Mouse (Mus musculus) spleen, adult 10 weeks (tissue): ENCODE results near the gene Lrrc74b. TPM values are rescaled to one million over a fixed set of nuclear protein-coding genes. Genes with fewer than 3 reads are reported as not detected.

ENCODE experiments used
- polyA plus RNA-seq: library from polyadenylated mRNA; stranded (reverse); fragments of 350-450 nt; fragmentation: Illumina TruSeq; extraction: RNeasy Lipid Tissue Mini Kit (QIAGEN cat#74804); gene quantifications from one replicate; pipeline ENCODE4 v1.2.3, GENCODE M21; 2015; ENCODE audit warnings: low replicate concordance; ENCODE audit not compliant: insufficient read depth

Lrrc74b gene
- 0.15 TPM for polyA plus RNA-seq

GRCm38 (mm10) chr16:17561128-17561750 is at the start of gene Lrrc74b:
Lrrc74b (minus strand) TSS chr16:17561247.

GRCm38 (mm10) chr16:17583064-17583463 is 22.0 kb upstream of the Lrrc74b start, which contains the start of gene Slc7a4:
Slc7a4 (minus strand) TSS chr16:17583214.

GRCm38 (mm10) chr16:17561751-17562208 is 733 bp upstream of the Lrrc74b start, which contains the start of gene P2rx6:
P2rx6 (plus strand) TSS chr16:17561885.

GRCm38 (mm10) chr16:17530640-17531288 is 30.3 kb downstream of the Lrrc74b start, which contains the start of gene Thap7:
Thap7 (minus strand) TSS chr16:17531136.

GRCm38 (mm10) chr16:17508546-17509239 is 52.4 kb downstream of the Lrrc74b start, which contains the start of gene Lztr1:
Lztr1 (plus strand) TSS chr16:17508688.

Other genes starting within 250 kb of the Lrrc74b start
- 0.11 TPM for gene Serpind1, start 229.9 kb downstream of the Lrrc74b start, polyA plus RNA-seq
- 84.8 TPM for gene Snap29, start 155.3 kb downstream of the Lrrc74b start, polyA plus RNA-seq
- gene Pi4ka, start 154.9 kb downstream of the Lrrc74b start, polyA plus RNA-seq: 96.5 TPM
- 51.0 TPM for gene Crkl, start 109.3 kb downstream of the Lrrc74b start, polyA plus RNA-seq
- gene Aifm3, start 71.6 kb downstream of the Lrrc74b start, polyA plus RNA-seq: not detected
- 43.9 TPM for gene Lztr1, start 52.6 kb downstream of the Lrrc74b start, polyA plus RNA-seq
- gene Thap7, start 30.1 kb downstream of the Lrrc74b start, polyA plus RNA-seq: 8.5 TPM
- gene P2rx6, start 638 bp upstream of the Lrrc74b start, polyA plus RNA-seq: 0.22 TPM
- 1.4 TPM for gene Slc7a4, start 22.0 kb upstream of the Lrrc74b start, polyA plus RNA-seq
- gene Smpd4, start 58.1 kb upstream of the Lrrc74b start, polyA plus RNA-seq: 22.8 TPM
- gene Ccdc74a, start 85.2 kb upstream of the Lrrc74b start, polyA plus RNA-seq: not detected
- gene Med15, start 171.6 kb upstream of the Lrrc74b start, polyA plus RNA-seq: 40.6 TPM
- 11.1 TPM for gene Klhl22, start 198.4 kb upstream of the Lrrc74b start, polyA plus RNA-seq
- gene Scarf2, start 236.0 kb upstream of the Lrrc74b start, polyA plus RNA-seq: 1.4 TPM